11 mouse cellular contexts compared by ENCODE assay signal in the genomic region with DNA sequence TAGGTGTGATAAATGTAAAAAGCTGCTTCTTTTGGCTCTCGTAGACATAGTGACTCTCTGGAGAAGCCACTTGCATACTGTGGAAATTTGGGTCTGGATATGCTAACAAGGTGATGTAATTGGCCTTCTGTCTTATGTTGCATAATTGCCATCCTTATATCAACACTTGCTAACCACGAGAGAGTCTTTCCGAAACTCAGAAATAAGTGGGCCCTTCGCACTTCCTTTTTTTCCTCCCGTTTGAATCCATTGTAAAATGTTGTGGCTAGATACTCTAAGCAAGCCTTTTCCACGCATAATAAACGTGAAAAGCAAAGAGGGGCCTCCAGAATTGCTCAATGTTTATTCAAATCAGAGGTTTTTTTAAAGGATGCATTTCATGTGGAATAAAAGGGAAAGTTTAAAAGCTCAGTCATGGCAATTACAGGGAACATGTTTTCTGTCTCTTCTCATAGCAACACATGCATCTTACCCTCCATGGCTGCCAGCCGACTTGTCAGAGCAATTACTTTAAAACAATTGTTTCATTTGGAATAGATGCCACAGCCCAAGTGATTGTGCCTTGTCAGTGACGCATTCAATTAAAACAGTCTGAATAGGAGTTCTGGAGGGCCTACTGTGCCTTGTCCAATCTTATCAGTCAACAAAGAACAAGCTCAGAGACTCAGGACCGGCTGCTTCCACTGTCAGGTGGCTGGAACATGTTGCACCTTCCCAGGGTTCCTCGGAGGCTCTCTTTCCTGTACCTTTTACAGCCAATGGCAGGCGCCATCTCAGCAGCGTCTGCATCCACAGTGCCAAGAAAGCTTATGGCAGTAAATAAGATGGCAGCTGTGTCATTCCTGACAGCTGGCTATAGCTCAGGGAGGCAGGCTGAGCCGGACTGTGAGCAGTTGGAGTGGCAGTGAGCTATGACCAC.
DNase-seq lines count a peak whose midpoint lies in the region; ATAC-seq lines count a peak whose summit lies in the region.
"Had no signal": no experiment of that assay in that cellular context is flagged by ENCODE, and none has a peak within 500 bp of the region (broad histone marks: within the 10 kb centered on the region; RNA-seq: fewer than 3 reads in every experiment).

No protein-coding gene starts in this region.

- H3K27ac ChIP-seq in forebrain, embryonic 13.5 days = peak overlapping the region; percentile 63
- no peak overlapping the region for H3K27ac ChIP-seq in intestine, embryonic 16.5 days (ENCODE audit: low read length)

- peak; percentile 6 for DNase-seq in right cerebral cortex, postnatal 25 days
- DNase-seq in right cerebral cortex, adult 2 months (ENCODE audit: low spot score in 2 of 2) = no peak
- peak; percentile 34 for DNase-seq in mesoderm, embryonic 11.5 days (ENCODE audit: low read depth, low spot score)
- no peak for DNase-seq in spleen, postnatal 4 days (ENCODE audit: low spot score in 2 of 2)
- no peak for DNase-seq in thymus, postnatal 14 days
- DNase-seq: heart, postnatal 14 days; thymus, postnatal 36 days had no signal

- H3K4me3 ChIP-seq in forebrain, embryonic 13.5 days = no peak overlapping the region
- no peak overlapping the region for H3K4me3 ChIP-seq in intestine, embryonic 16.5 days (ENCODE audit: low read length)

- H3K9me3 ChIP-seq in forebrain, embryonic 13.5 days (replicated peaks) = no peaks in the 10 kb centered on the region
- H3K9me3 ChIP-seq in intestine, embryonic 16.5 days (ENCODE audit: control insufficient read depth, low read length) = no peaks in the 10 kb centered on the region
- H3K9me3 ChIP-seq: G1E had no signal

- H3K9ac ChIP-seq in forebrain, embryonic 13.5 days = no peak overlapping the region
- H3K9ac ChIP-seq in intestine, embryonic 16.5 days (ENCODE audit: low read depth, low read length) = no peak overlapping the region

- H3K36me3 ChIP-seq in forebrain, embryonic 13.5 days (ENCODE audit: poor library complexity, severe bottlenecking) = no peaks in the 10 kb centered on the region
- no peaks in the 10 kb centered on the region for H3K36me3 ChIP-seq in intestine, embryonic 16.5 days (ENCODE audit: control insufficient read depth, insufficient read depth, low read length)
- H3K36me3 ChIP-seq: G1E had no signal

- peaks cover 21% of the 10 kb centered on the region for H3K4me1 ChIP-seq in forebrain, embryonic 13.5 days
- no peaks in the 10 kb centered on the region for H3K4me1 ChIP-seq in intestine, embryonic 16.5 days (ENCODE audit: control insufficient read depth, insufficient read depth, low read length)

- peak; percentile 95 for ATAC-seq in forebrain, embryonic 13.5 days
- ATAC-seq in intestine, embryonic 16.5 days = no peak
- ATAC-seq in CD4-positive, CD25-positive, alpha-beta regulatory T cell, adult 4 months = no peak

- no peaks in the 10 kb centered on the region for H3K27me3 ChIP-seq in forebrain, embryonic 13.5 days
- H3K27me3 ChIP-seq in intestine, embryonic 16.5 days (replicated peaks; ENCODE audit: control insufficient read depth, insufficient read depth, low read length) = no peaks in the 10 kb centered on the region

- peak overlapping the region; percentile 40 for H3K4me2 ChIP-seq in forebrain, embryonic 13.5 days
- no peak overlapping the region for H3K4me2 ChIP-seq in intestine, embryonic 16.5 days (ENCODE audit: low read depth, low read length)

- 14% methylated on average over 14 of the region's 14 CpGs for WGBS in forebrain, embryonic 13.5 days
- WGBS in intestine, embryonic 16.5 days = 65% methylated on average over 14 of the region's 14 CpGs

Comparison
In these comparisons a context has a peak if more than half of its experiments do, and no peak if none do; other contexts are left out.
1. DNase-seq: peak in right cerebral cortex, postnatal 25 days (single experiment) and mesoderm, embryonic 11.5 days (single experiment); none in right cerebral cortex, adult 2 months (0 of 2), spleen, postnatal 4 days (0 of 2) and thymus, postnatal 14 days (single experiment).